Mouse (Mus musculus) hematopoietic stem cell, adult 5-6 weeks (primary cell): ENCODE data around the gene Mecom. TPM values are rescaled to one million over a fixed set of nuclear protein-coding genes. Genes with fewer than 3 reads are reported as not detected.

Experiments used
- ATAC-seq, 2 experiments: fragments of 125-278 bp in 1 of 2; replicated peaks in 1 of 2; 2 replicates each; pipeline ENCODE4 v1.8.0; 2016 to 2017; ENCODE audit warnings: inconsistent platforms in 2 of 2, mild to moderate bottlenecking in 2 of 2, moderate number of reproducible peaks in 2 of 2, low read depth in 1 of 2, moderate TSS enrichment in 1 of 2; ENCODE audit not compliant: low FRiP score in 2 of 2, poor library complexity in 2 of 2, severe bottlenecking in 2 of 2, insufficient read depth in 1 of 2, low TSS enrichment in 1 of 2
- total RNA-seq: library from RNA; stranded (forward); fragments of 172-1452, 232-1000 nt; gene quantifications from 2 replicates; pipeline ENCODE4 v1.2.3, GENCODE M21; 2017

Mecom gene
- total RNA-seq, 1 experiment from 2014 or later: 82.2 TPM

- ATAC-seq: no peak
Observed at GRCm38 (mm10) chr3:30219190-30219884, 328.5 kb downstream of the Mecom start.

- no peak for ATAC-seq
Observed at GRCm38 (mm10) chr3:30214607-30215006, 333.2 kb downstream of the Mecom start.

GRCm38 (mm10) chr3:30213540-30214170 is 334.2 kb downstream of the Mecom start:
- no peak for ATAC-seq

- ATAC-seq: no peak
Observed at GRCm38 (mm10) chr3:30212802-30213201, 335.0 kb downstream of the Mecom start.

- no peak for ATAC-seq
Observed at GRCm38 (mm10) chr3:30209131-30209530, 338.7 kb downstream of the Mecom start.

- no peak for ATAC-seq
Observed at GRCm38 (mm10) chr3:30207886-30208285, 339.9 kb downstream of the Mecom start.

- ATAC-seq: no peak
Observed at GRCm38 (mm10) chr3:30207431-30207830, 340.4 kb downstream of the Mecom start.

GRCm38 (mm10) chr3:30206123-30206522 is 341.7 kb downstream of the Mecom start:
- peak; percentile 94 to 95 for ATAC-seq

- no peak for ATAC-seq
Observed at GRCm38 (mm10) chr3:30203764-30204163, 344.0 kb downstream of the Mecom start.

- ATAC-seq: no peak
Observed at GRCm38 (mm10) chr3:30198854-30199253, 349.0 kb downstream of the Mecom start.

GRCm38 (mm10) chr3:30198227-30198626 is 349.6 kb downstream of the Mecom start:
- no peak for ATAC-seq

- no peak for ATAC-seq
Observed at GRCm38 (mm10) chr3:30195186-30195585, 352.6 kb downstream of the Mecom start.

GRCm38 (mm10) chr3:30192294-30193007 is 355.4 kb downstream of the Mecom start:
- ATAC-seq: no peak

GRCm38 (mm10) chr3:30189325-30189724 is 358.5 kb downstream of the Mecom start:
- ATAC-seq: no peak

- no peak for ATAC-seq
Observed at GRCm38 (mm10) chr3:30187812-30188469, 359.9 kb downstream of the Mecom start.

- no peak for ATAC-seq
Observed at GRCm38 (mm10) chr3:30181807-30182481, 365.9 kb downstream of the Mecom start.

- ATAC-seq: no peak
Observed at GRCm38 (mm10) chr3:30176615-30177014, 371.2 kb downstream of the Mecom start.
